Mouse (Mus musculus) brain, embryonic 14.5 days (tissue): ENCODE measurements around the gene Tlnrd1.

ENCODE experiments used
- CTCF ChIP-seq: fragments of 200-500 bp; IDR thresholded peaks from 2 replicates; pipeline ENCODE4 v1.5.1; 2012; ENCODE audit warnings: inconsistent platforms, mild to moderate bottlenecking, moderate library complexity, borderline replicate concordance; ENCODE audit not compliant: insufficient read depth, insufficient read length; ENCODE audit errors: extremely low read depth
- POLR2A ChIP-seq: fragments of 200-500 bp; IDR thresholded peaks from 2 replicates; pipeline ENCODE4 v1.6.1; 2012; ENCODE audit warnings: mild to moderate bottlenecking, inconsistent platforms, borderline replicate concordance; ENCODE audit not compliant: poor library complexity, insufficient read depth, insufficient read length, severe bottlenecking; ENCODE audit errors: extremely low read depth

GRCm38 (mm10) chr7:83869839-83870543, 14.1 kb downstream of the Tlnrd1 start:
- TF ChIP-seq POLR2A (no peak), CTCF (no peak)
